Mouse (Mus musculus) myocyte (in vitro differentiated cells): Measurements from ENCODE around the gene Kctd19.

Source experiments
- E2F4 ChIP-seq: IDR thresholded peaks from one replicate; pipeline ENCODE4 v1.6.1; 2011; ENCODE audit warnings: mild to moderate bottlenecking, control low read depth, moderate library complexity; ENCODE audit not compliant: insufficient read depth
- MAX ChIP-seq: IDR thresholded peaks from one replicate; pipeline ENCODE4 v1.6.1; 2011; ENCODE audit warnings: low read depth, mild to moderate bottlenecking, control low read depth
- MYOD1 ChIP-seq, 3 experiments: IDR thresholded peaks; one replicate each; pipeline ENCODE4 v1.6.1; 2011; ENCODE audit warnings: control low read depth in 2 of 3, low read depth in 2 of 3, mild to moderate bottlenecking in 2 of 3, moderate library complexity in 1 of 3; ENCODE audit not compliant: insufficient read length in 2 of 3, control insufficient read depth in 1 of 3
- POLR2A ChIP-seq: IDR thresholded peaks from one replicate; pipeline ENCODE4 v1.6.1; 2011; ENCODE audit warnings: low read depth, mild to moderate bottlenecking, control low read depth, moderate library complexity; ENCODE audit not compliant: insufficient read length
- POLR2AphosphoS2 ChIP-seq: IDR thresholded peaks from one replicate; pipeline ENCODE4 v1.6.1; 2011; ENCODE audit warnings: low read depth, control low read depth; ENCODE audit not compliant: insufficient read length
- REST ChIP-seq: IDR thresholded peaks from one replicate; pipeline ENCODE4 v1.6.1; 2011; ENCODE audit warnings: mild to moderate bottlenecking, control low read depth, moderate library complexity; ENCODE audit not compliant: insufficient read depth, insufficient read length
- SRF ChIP-seq: IDR thresholded peaks from one replicate; pipeline ENCODE4 v1.6.1; 2011; ENCODE audit warnings: low read depth; ENCODE audit not compliant: control insufficient read depth, insufficient read length
- TCF12 ChIP-seq: IDR thresholded peaks from one replicate; pipeline ENCODE4 v1.6.1; 2011; ENCODE audit warnings: mild to moderate bottlenecking, control low read depth; ENCODE audit not compliant: poor library complexity, insufficient read depth, severe bottlenecking
- TCF3 ChIP-seq: IDR thresholded peaks from one replicate; pipeline ENCODE4 v1.6.1; 2011; ENCODE audit warnings: low read depth, control low read depth; ENCODE audit not compliant: insufficient read length
- USF1 ChIP-seq: IDR thresholded peaks from one replicate; pipeline ENCODE4 v1.6.1; 2011; ENCODE audit warnings: low read depth, mild to moderate bottlenecking, control low read depth, moderate library complexity

DNA sequence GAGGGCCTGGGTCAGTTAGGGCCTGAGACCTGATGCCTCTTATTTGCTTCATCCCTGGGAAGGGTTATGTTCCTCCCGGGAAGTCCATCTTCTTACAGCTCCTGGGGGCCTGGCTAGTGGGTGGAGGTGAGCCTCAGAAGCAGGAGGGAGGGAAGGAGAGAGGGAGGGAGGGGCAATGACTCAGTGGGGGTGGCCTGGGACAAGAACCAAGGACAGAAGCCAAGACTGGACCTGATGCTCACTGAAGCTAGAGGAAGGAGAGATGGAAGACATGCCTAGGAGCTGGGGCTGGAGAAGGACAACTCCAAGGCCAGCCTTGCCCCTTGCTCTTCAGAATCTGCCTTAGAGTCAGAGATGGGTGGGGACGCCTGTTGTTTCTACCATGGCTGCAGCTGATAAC is 40.3 kb downstream of the Kctd19 start, which contains the start of gene Plekhg4:
- TF ChIP-seq POLR2A (no peak), TCF12 (no peak), MYOD1 (IDR thresholded peaks at IDR 0.05; ENCODE audit: control insufficient read depth in 1 of 3, insufficient read length in 2 of 3, low read depth in 2 of 3) (no peak), MAX (no peak), USF1 (no peak), E2F4 (no peak), POLR2AphosphoS2 (no peak), TCF3 (no peak), SRF (no peak), REST (no peak)
